ENCODE assay signal across 8 mouse cellular contexts in genomic region chr15:80680347-80681030, GRCm38 (mm10). TPM values are rescaled to one million over a fixed set of nuclear protein-coding genes. Genes with fewer than 3 reads are reported as not detected.
DNase-seq lines count a peak whose midpoint lies in the region; ATAC-seq lines count a peak whose summit lies in the region.
"Had no signal": no experiment of that assay in that cellular context is flagged by ENCODE, and none has a peak within 500 bp of the region (broad histone marks: within the 10 kb centered on the region; RNA-seq: fewer than 3 reads in every experiment).

No protein-coding gene starts in this region.

- 0 out of 2 replicates have a peak, but pooled peaks have one; percentile 10 for ATAC-seq in liver, embryonic 12.5 days
- peak; percentile 15; the same call in 1 of the 2 replicates for ATAC-seq in stomach, embryonic 15.5 days (ENCODE audit: insufficient read depth, low FRiP score, low read depth)

- H3K4me1 ChIP-seq in liver, embryonic 12.5 days: peaks cover 30% of the 10 kb centered on the region
- peaks cover 53% of the 10 kb centered on the region for H3K4me1 ChIP-seq in stomach, embryonic 15.5 days

- peaks cover 66% of the 10 kb centered on the region for H3K27me3 ChIP-seq in liver, embryonic 12.5 days (replicated peaks)
- no peaks in the 10 kb centered on the region for H3K27me3 ChIP-seq in stomach, embryonic 15.5 days (replicated peaks)

- no peak overlapping the region for H3K9ac ChIP-seq in liver, embryonic 12.5 days
- no peak overlapping the region for H3K9ac ChIP-seq in stomach, embryonic 15.5 days

- no peak for DNase-seq in liver
- peak; percentile 65 for DNase-seq in kidney, adult 18-20 months
- DNase-seq in kidney, postnatal 4 days: peak; percentile 71 to 79
- no peak for DNase-seq in adrenal gland, postnatal 36 days
- no peak for DNase-seq in left cerebral cortex, adult 8-10 months (ENCODE audit: low spot score in 2 of 2)

- H3K4me2 ChIP-seq in liver, embryonic 12.5 days: no peak overlapping the region
- H3K4me2 ChIP-seq in stomach, embryonic 15.5 days: peak overlapping the region; percentile 8; the same call in 1 of the 2 replicates

- H3K9me3 ChIP-seq in liver, embryonic 12.5 days (replicated peaks): no peaks in the 10 kb centered on the region
- no peaks in the 10 kb centered on the region for H3K9me3 ChIP-seq in stomach, embryonic 15.5 days
- H3K9me3 ChIP-seq: G1E had no signal

- no peaks in the 10 kb centered on the region for H3K36me3 ChIP-seq in liver, embryonic 12.5 days
- no peaks in the 10 kb centered on the region for H3K36me3 ChIP-seq in stomach, embryonic 15.5 days
- H3K36me3 ChIP-seq: G1E had no signal

- no peak overlapping the region for H3K27ac ChIP-seq in liver, embryonic 12.5 days
- H3K27ac ChIP-seq in stomach, embryonic 15.5 days: peak overlapping the region; percentile 57

- no peak overlapping the region for H3K4me3 ChIP-seq in liver, embryonic 12.5 days
- no peak overlapping the region for H3K4me3 ChIP-seq in stomach, embryonic 15.5 days (replicated peaks)

- WGBS in liver, embryonic 12.5 days (ENCODE audit: insufficient replicate concordance): 59% methylated on average over 7 of the region's 7 CpGs
- 45% methylated on average over 7 of the region's 7 CpGs for WGBS in stomach, embryonic 15.5 days

RNA-seq across cellular contexts. Expression of gene Fam83f, which starts 8.8 kb away (rescaled TPM):
- polyA plus RNA-seq in liver, embryonic 12.5 days (2016; fragmentation: Nextera tagmentation; extraction: Ambion mirVana): 0.41 and 0.42 TPM in 2 replicates
- 18.7 and 20.7 TPM in 2 replicates for polyA plus RNA-seq in stomach, embryonic 15.5 days (2015; fragmentation: Nextera tagmentation; extraction: Ambion mirVana)
- total RNA-seq in adrenal gland, postnatal 36 days (2021): under 1 TPM; 0.13 to 0.16 TPM
- total RNA-seq in left cerebral cortex, adult 8-10 months (2022): under 1 TPM; 0.28 to 0.50 (median 0.43) TPM
- polyA plus RNA-seq: G1E had no signal

RNA-seq across cellular contexts. Expression of gene Tnrc6b, which starts 30.6 kb away (rescaled TPM):
- 32.2 and 33.0 TPM in 2 replicates for polyA plus RNA-seq in liver, embryonic 12.5 days (2016; fragmentation: Nextera tagmentation; extraction: Ambion mirVana)
- polyA plus RNA-seq in stomach, embryonic 15.5 days (2015; fragmentation: Nextera tagmentation; extraction: Ambion mirVana): 27.4 and 28.5 TPM in 2 replicates
- total RNA-seq in adrenal gland, postnatal 36 days (2021): 10 to 100 TPM; 46.5 to 56.9 TPM
- total RNA-seq in left cerebral cortex, adult 8-10 months (2022): 100 to 1,000 TPM in 3 of 4 experiments, 10 to 100 TPM in 1; 92.1 to 137 (median 115) TPM

Comparison
In these comparisons a context has a peak if more than half of its experiments do, and no peak if none do; other contexts are left out.
1. DNase-seq: peak in kidney, adult 18-20 months (single experiment) and kidney, postnatal 4 days (2 of 2); none in liver (single experiment), adrenal gland, postnatal 36 days (0 of 2) and left cerebral cortex, adult 8-10 months (0 of 2).